ENCODE assay signal across 8 mouse cellular contexts in genomic region chr14:105588391-105589163, GRCm38 (mm10).
DNase-seq lines count a peak whose midpoint lies in the region; ATAC-seq and TF ChIP-seq lines count a peak whose summit lies in the region.

No protein-coding gene starts in this region.

- TF ChIP-seq EP300 in liver, postnatal 0 days (IDR thresholded peaks at IDR 0.05; ENCODE audit: low read depth), result no peak

- 84% methylated on average over 15 of the region's 15 CpGs for WGBS in intestine, embryonic 14.5 days
- 86% methylated on average over 15 of the region's 15 CpGs for WGBS in intestine, postnatal 0 days
- 70% methylated on average over 15 of the region's 15 CpGs for WGBS in heart, embryonic 16.5 days
- WGBS in neural tube, embryonic 13.5 days, result 51% methylated on average over 15 of the region's 15 CpGs
- WGBS in liver, postnatal 0 days (ENCODE audit: insufficient replicate concordance), result 86% methylated on average over 15 of the region's 15 CpGs

- H3K9me3 ChIP-seq in intestine, embryonic 14.5 days (ENCODE audit: control insufficient read depth, low read length), result no peaks in the 10 kb centered on the region
- no peaks in the 10 kb centered on the region for H3K9me3 ChIP-seq in intestine, postnatal 0 days (ENCODE audit: control insufficient read depth)
- no peaks in the 10 kb centered on the region for H3K9me3 ChIP-seq in heart, embryonic 16.5 days (replicated peaks; ENCODE audit: control insufficient read depth, low read length)
- no peaks in the 10 kb centered on the region for H3K9me3 ChIP-seq in neural tube, embryonic 13.5 days
- no peaks in the 10 kb centered on the region for H3K9me3 ChIP-seq in liver, postnatal 0 days (ENCODE audit: low read length)

- H3K36me3 ChIP-seq in intestine, embryonic 14.5 days (ENCODE audit: control insufficient read depth, insufficient read depth, low read length), result no peaks in the 10 kb centered on the region
- no peaks in the 10 kb centered on the region for H3K36me3 ChIP-seq in intestine, postnatal 0 days (ENCODE audit: control insufficient read depth, insufficient read depth)
- no peaks in the 10 kb centered on the region for H3K36me3 ChIP-seq in heart, embryonic 16.5 days (ENCODE audit: control insufficient read depth, insufficient read depth)
- no peaks in the 10 kb centered on the region for H3K36me3 ChIP-seq in neural tube, embryonic 13.5 days
- H3K36me3 ChIP-seq in liver, postnatal 0 days (replicated peaks; ENCODE audit: insufficient read depth, low read length), result no peaks in the 10 kb centered on the region

- H3K4me3 ChIP-seq in intestine, embryonic 14.5 days (ENCODE audit: low read depth, low read length), result no peak overlapping the region
- no peak overlapping the region for H3K4me3 ChIP-seq in intestine, postnatal 0 days (ENCODE audit: low read depth, low read length)
- no peak overlapping the region for H3K4me3 ChIP-seq in heart, embryonic 16.5 days (ENCODE audit: low read length)
- H3K4me3 ChIP-seq in neural tube, embryonic 13.5 days, result no peak overlapping the region
- H3K4me3 ChIP-seq in liver, postnatal 0 days (ENCODE audit: low read depth, low read length), result no peak overlapping the region

- ATAC-seq in intestine, embryonic 14.5 days (replicated peaks; ENCODE audit: low FRiP score, low TSS enrichment, low read depth), result peak; percentile 66; the same call in 1 of the 2 replicates
- ATAC-seq in intestine, postnatal 0 days, result no peak
- ATAC-seq in heart, embryonic 16.5 days (replicated peaks; ENCODE audit: extremely low read depth, insufficient read depth, low FRiP score), result peak; percentile 46; the same call in 1 of the 2 replicates
- peak; percentile 90 for ATAC-seq in neural tube, embryonic 13.5 days (ENCODE audit: low read depth)
- ATAC-seq in liver, postnatal 0 days, result no peak

- no peak overlapping the region for H3K9ac ChIP-seq in intestine, embryonic 14.5 days (ENCODE audit: low read length)
- H3K9ac ChIP-seq in intestine, postnatal 0 days (ENCODE audit: low read depth, low read length), result no peak overlapping the region
- no peak overlapping the region for H3K9ac ChIP-seq in heart, embryonic 16.5 days (ENCODE audit: low read length)
- no peak overlapping the region for H3K9ac ChIP-seq in neural tube, embryonic 13.5 days
- no peak overlapping the region for H3K9ac ChIP-seq in liver, postnatal 0 days (replicated peaks)

- DNase-seq in intestine, embryonic 14.5 days (ENCODE audit: low spot score), result no peak
- peak; percentile 12 for DNase-seq in embryo, embryonic 9.5 days (ENCODE audit: extremely low spot score)
- peak; percentile 33 to 44 for DNase-seq in left cerebral cortex, adult 18-20 months (ENCODE audit: low spot score in 2 of 2)
- DNase-seq in T-cell, adult 2 months (ENCODE audit: low spot score), result no peak
- no peak for DNase-seq in liver, postnatal 0 days

- no peaks in the 10 kb centered on the region for H3K4me1 ChIP-seq in intestine, embryonic 14.5 days (replicated peaks; ENCODE audit: control insufficient read depth, insufficient read depth, low read length)
- no peaks in the 10 kb centered on the region for H3K4me1 ChIP-seq in intestine, postnatal 0 days (replicated peaks; ENCODE audit: control insufficient read depth, insufficient read depth, low read length)
- peaks cover 10% of the 10 kb centered on the region; the same call in 1 of the 2 replicates for H3K4me1 ChIP-seq in heart, embryonic 16.5 days (ENCODE audit: control insufficient read depth, insufficient read depth, low read length)
- H3K4me1 ChIP-seq in neural tube, embryonic 13.5 days (replicated peaks), result peaks cover 34% of the 10 kb centered on the region
- H3K4me1 ChIP-seq in liver, postnatal 0 days (ENCODE audit: insufficient read depth), result no peaks in the 10 kb centered on the region

- TF ChIP-seq CTCF in intestine, postnatal 0 days (IDR thresholded peaks at IDR 0.05; ENCODE audit: low read depth), result no peak
- no peak for TF ChIP-seq CTCF in liver, postnatal 0 days (IDR thresholded peaks at IDR 0.05; ENCODE audit: low read depth)

- H3K27me3 ChIP-seq in intestine, embryonic 14.5 days (replicated peaks; ENCODE audit: control insufficient read depth, insufficient read depth, low read length), result no peaks in the 10 kb centered on the region
- H3K27me3 ChIP-seq in intestine, postnatal 0 days (replicated peaks; ENCODE audit: control insufficient read depth, insufficient read depth, low read length), result no peaks in the 10 kb centered on the region
- H3K27me3 ChIP-seq in heart, embryonic 16.5 days (ENCODE audit: control insufficient read depth, insufficient read depth, low read length), result no peaks in the 10 kb centered on the region
- H3K27me3 ChIP-seq in neural tube, embryonic 13.5 days, result no peaks in the 10 kb centered on the region
- no peaks in the 10 kb centered on the region for H3K27me3 ChIP-seq in liver, postnatal 0 days (ENCODE audit: insufficient read depth, low read length)

- H3K4me2 ChIP-seq in intestine, embryonic 14.5 days (ENCODE audit: low read length), result no peak overlapping the region
- H3K4me2 ChIP-seq in intestine, postnatal 0 days (replicated peaks; ENCODE audit: low read depth), result no peak overlapping the region
- no peak overlapping the region for H3K4me2 ChIP-seq in heart, embryonic 16.5 days (ENCODE audit: low read depth, low read length)
- 0 out of 2 replicates have a peak overlapping the region, but pooled peaks have one; percentile 4 for H3K4me2 ChIP-seq in neural tube, embryonic 13.5 days
- no peak overlapping the region for H3K4me2 ChIP-seq in liver, postnatal 0 days (ENCODE audit: low read depth, low read length)

- H3K27ac ChIP-seq in intestine, embryonic 14.5 days (ENCODE audit: low read depth), result no peak overlapping the region
- H3K27ac ChIP-seq in intestine, postnatal 0 days (ENCODE audit: low read depth, low read length), result no peak overlapping the region
- peak overlapping the region; percentile 63 for H3K27ac ChIP-seq in heart, embryonic 16.5 days (ENCODE audit: low read length)
- H3K27ac ChIP-seq in neural tube, embryonic 13.5 days (replicated peaks), result peak overlapping the region; percentile 80
- H3K27ac ChIP-seq in liver, postnatal 0 days (ENCODE audit: low read depth), result no peak overlapping the region

Comparison
In these comparisons a context has a peak if more than half of its experiments do, and no peak if none do; other contexts are left out.
1. ATAC-seq: peak in intestine, embryonic 14.5 days (single experiment), heart, embryonic 16.5 days (single experiment) and neural tube, embryonic 13.5 days (single experiment); none in intestine, postnatal 0 days (single experiment) and liver, postnatal 0 days (single experiment).
2. DNase-seq: peak in embryo, embryonic 9.5 days (single experiment) and left cerebral cortex, adult 18-20 months (2 of 2); none in intestine, embryonic 14.5 days (single experiment), T-cell, adult 2 months (single experiment) and liver, postnatal 0 days (single experiment).
3. H3K27ac ChIP-seq: peak in heart, embryonic 16.5 days (single experiment) and neural tube, embryonic 13.5 days (single experiment); none in intestine, embryonic 14.5 days (single experiment), intestine, postnatal 0 days (single experiment) and liver, postnatal 0 days (single experiment).